Comparison of ENCODE assay signal across 8 mouse cellular contexts in the genomic region with DNA sequence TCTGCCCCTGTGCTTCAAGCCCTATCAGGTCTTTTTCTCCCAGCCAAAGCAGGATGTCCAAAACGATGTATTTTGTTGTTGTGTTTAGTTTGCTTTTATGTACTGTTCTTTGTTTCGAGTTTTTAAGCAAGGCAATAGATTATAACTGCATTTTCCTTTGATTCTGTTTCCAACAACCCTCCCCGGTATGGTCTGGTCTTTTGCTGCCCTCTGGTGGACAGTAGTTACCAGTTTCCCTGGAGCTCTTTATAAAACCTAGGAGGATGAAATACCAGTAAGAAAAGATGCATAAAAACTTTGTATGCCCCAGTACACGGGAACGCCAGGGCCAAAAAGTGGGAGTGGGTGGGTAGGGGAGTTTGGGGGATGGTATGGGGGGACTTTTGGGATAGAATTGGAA.
DNase-seq lines count a peak whose midpoint lies in the region; ATAC-seq and TF ChIP-seq lines count a peak whose summit lies in the region.

No protein-coding gene starts in this region.

- no peak for ATAC-seq in cerebellum, adult (ENCODE audit: insufficient number of reproducible peaks, low FRiP score, low TSS enrichment)
- ATAC-seq in common myeloid progenitor, adult 5-6 weeks (replicated peaks; ENCODE audit: low read depth, poor library complexity, severe bottlenecking): peak; percentile 76
- peak; percentile 61 for ATAC-seq in inflammation-experienced regulatory T-cells, adult 6 months
- no peak for ATAC-seq in lung, postnatal 0 days
- ATAC-seq in stomach, postnatal 0 days (ENCODE audit: low FRiP score, low TSS enrichment): no peak

- no peak overlapping the region for H3K9ac ChIP-seq in lung, postnatal 0 days (replicated peaks; ENCODE audit: low read depth)
- no peak overlapping the region for H3K9ac ChIP-seq in stomach, postnatal 0 days (ENCODE audit: low read length)

- no peak overlapping the region for H3K4me2 ChIP-seq in lung, postnatal 0 days (replicated peaks; ENCODE audit: low read depth, low read length)
- H3K4me2 ChIP-seq in stomach, postnatal 0 days (replicated peaks; ENCODE audit: low read depth): no peak overlapping the region

- peak; percentile 37; the same call in 1 of the 2 replicates for TF ChIP-seq CTCF in cerebellum, adult 2 months (IDR thresholded peaks at IDR 0.05; ENCODE audit: borderline replicate concordance, insufficient read depth, low read depth, low read length)
- peak; percentile 69 for TF ChIP-seq CTCF in lung, postnatal 0 days (IDR thresholded peaks at IDR 0.05)
- peak; percentile 80 for TF ChIP-seq CTCF in stomach, postnatal 0 days (IDR thresholded peaks at IDR 0.05; ENCODE audit: low read depth)

- H3K36me3 ChIP-seq in lung, postnatal 0 days (ENCODE audit: insufficient read depth, low read length): no peaks in the 10 kb centered on the region
- no peaks in the 10 kb centered on the region for H3K36me3 ChIP-seq in stomach, postnatal 0 days (ENCODE audit: control insufficient read depth, insufficient read depth, low read length)

- 6% methylated on average over 5 of the region's 5 CpGs for WGBS in cerebellum, adult 2 months
- WGBS in lung, postnatal 0 days: 10% methylated on average over 5 of the region's 5 CpGs
- 10% methylated on average over 5 of the region's 5 CpGs for WGBS in stomach, postnatal 0 days

- H3K27ac ChIP-seq in cerebellum, adult 2 months (ENCODE audit: insufficient read depth, low read length): no peak overlapping the region
- no peak overlapping the region for H3K27ac ChIP-seq in lung, postnatal 0 days (ENCODE audit: low read length)
- no peak overlapping the region for H3K27ac ChIP-seq in stomach, postnatal 0 days (replicated peaks)

- H3K27me3 ChIP-seq in cerebellum, adult 2 months (ENCODE audit: control insufficient read depth, insufficient read depth, low read length): no peaks in the 10 kb centered on the region
- no peaks in the 10 kb centered on the region for H3K27me3 ChIP-seq in lung, postnatal 0 days (replicated peaks; ENCODE audit: insufficient read depth, low read length)
- H3K27me3 ChIP-seq in stomach, postnatal 0 days (ENCODE audit: control insufficient read depth, insufficient read depth, low read length): no peaks in the 10 kb centered on the region

- H3K4me3 ChIP-seq in cerebellum, adult 2 months (replicated peaks; ENCODE audit: insufficient read depth, low read depth, low read length): no peak overlapping the region
- H3K4me3 ChIP-seq in lung, postnatal 0 days (ENCODE audit: low read depth, low read length): no peak overlapping the region
- H3K4me3 ChIP-seq in stomach, postnatal 0 days (ENCODE audit: low read depth, low read length): no peak overlapping the region

- no peaks in the 10 kb centered on the region for H3K4me1 ChIP-seq in cerebellum, adult 2 months (ENCODE audit: control insufficient read depth, insufficient read depth, low read length)
- no peaks in the 10 kb centered on the region for H3K4me1 ChIP-seq in lung, postnatal 0 days (ENCODE audit: insufficient read depth, low read depth, low read length)
- no peaks in the 10 kb centered on the region for H3K4me1 ChIP-seq in stomach, postnatal 0 days (replicated peaks; ENCODE audit: control insufficient read depth, insufficient read depth)

- no peak for TF ChIP-seq EP300 in lung, postnatal 0 days (IDR thresholded peaks at IDR 0.05)
- TF ChIP-seq EP300 in stomach, postnatal 0 days (optimal IDR thresholded peaks at IDR 0.05): no peak

- no peaks in the 10 kb centered on the region for H3K9me3 ChIP-seq in lung, postnatal 0 days (ENCODE audit: low read length)
- H3K9me3 ChIP-seq in stomach, postnatal 0 days (ENCODE audit: control insufficient read depth, low read length): no peaks in the 10 kb centered on the region

- peak in 1 of 2 experiments; percentile 2 for DNase-seq in cerebellum, adult 2 months
- peak; percentile 9 for DNase-seq in ovary, postnatal 14 days (ENCODE audit: low spot score)
- DNase-seq in ovary, adult 18-20 months (ENCODE audit: low spot score): no peak
- peak; percentile 51 for DNase-seq in lung, postnatal 0 days (ENCODE audit: low spot score)
- DNase-seq in stomach, postnatal 0 days (ENCODE audit: low spot score): peak; percentile 19

- TF ChIP-seq POLR2A in cerebellum, adult 2 months (IDR thresholded peaks at IDR 0.05; ENCODE audit: borderline replicate concordance, insufficient read depth, low read length): no peak

Comparison
In these comparisons a context has a peak if more than half of its experiments do, and no peak if none do; other contexts are left out.
1. ATAC-seq: peak in common myeloid progenitor, adult 5-6 weeks (single experiment) and inflammation-experienced regulatory T-cells, adult 6 months (single experiment); none in cerebellum, adult (single experiment), lung, postnatal 0 days (single experiment) and stomach, postnatal 0 days (single experiment).
2. Peak in every context shown above with its lines, with median percentiles within 50 percentile points of each other: CTCF ChIP-seq.